Mouse (Mus musculus) layer of hippocampus, adult 9-11 months (tissue): ENCODE results near the gene Comt.
A peak's percentile ranks its signal among the peaks of the same experiment; 100 is the strongest.

ENCODE experiments used
- DNase-seq: peaks from one replicate; pipeline ENCODE4 v3.0.0; 2022

Gene Comt

DNA sequence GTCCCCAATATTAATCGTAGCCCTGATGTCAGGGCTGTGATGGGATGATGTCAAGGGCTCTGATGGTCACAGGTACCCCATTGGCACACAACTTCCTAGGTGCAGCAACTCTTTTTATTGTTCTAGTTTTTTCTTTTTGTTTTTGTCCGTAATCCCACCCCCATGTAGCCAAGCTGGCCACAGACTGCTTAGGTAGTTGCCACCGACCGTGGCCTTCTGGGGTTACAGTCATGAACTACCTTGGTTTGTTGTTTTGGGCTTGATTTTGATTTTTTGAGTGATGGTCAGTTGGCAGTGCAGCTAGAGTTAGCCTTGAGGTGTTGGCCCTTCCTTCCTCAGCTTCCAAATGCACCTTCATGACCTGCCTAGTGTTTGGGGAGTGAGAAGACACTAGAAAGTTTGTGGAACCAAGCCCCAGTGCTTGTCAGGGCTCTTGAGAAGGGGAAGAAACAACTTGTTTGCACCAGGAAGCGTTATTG lies at the start of gene Comt:
TSS of gene Comt (minus strand) at position 51 of the 479 bp plus-strand sequence.
- no peak for DNase-seq

GRCm38 (mm10) chr16:18474021-18474420 lies 47.4 kb upstream of the Comt start:
- DNase-seq: no peak

- DNase-seq: no peak
These were observed 46.3 kb upstream of the Comt start for GRCm38 (mm10) chr16:18472976-18473375.

GRCm38 (mm10) chr16:18472416-18472815 lies 45.8 kb upstream of the Comt start:
- DNase-seq: no peak

DNA sequence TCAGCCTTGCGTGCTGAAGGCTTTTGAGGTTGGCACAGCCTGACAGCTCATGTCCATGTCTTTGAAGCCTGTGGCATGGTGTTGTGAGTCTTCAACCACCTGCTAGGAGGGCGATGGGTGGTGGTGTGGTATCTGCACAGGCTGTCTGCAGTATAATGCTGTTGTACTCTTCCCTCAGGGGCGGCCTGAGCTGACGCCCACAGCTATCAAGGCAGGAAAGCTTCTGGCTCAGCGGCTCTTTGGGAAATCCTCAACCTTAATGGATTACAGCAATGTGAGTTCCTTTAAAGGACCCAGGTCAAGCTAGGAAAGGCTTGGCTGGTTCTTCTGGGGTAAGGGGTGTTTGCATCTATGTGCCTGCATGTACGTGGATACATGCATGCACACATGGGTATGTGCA lies 45.3 kb upstream of the Comt start:
- DNase-seq: no peak

DNA sequence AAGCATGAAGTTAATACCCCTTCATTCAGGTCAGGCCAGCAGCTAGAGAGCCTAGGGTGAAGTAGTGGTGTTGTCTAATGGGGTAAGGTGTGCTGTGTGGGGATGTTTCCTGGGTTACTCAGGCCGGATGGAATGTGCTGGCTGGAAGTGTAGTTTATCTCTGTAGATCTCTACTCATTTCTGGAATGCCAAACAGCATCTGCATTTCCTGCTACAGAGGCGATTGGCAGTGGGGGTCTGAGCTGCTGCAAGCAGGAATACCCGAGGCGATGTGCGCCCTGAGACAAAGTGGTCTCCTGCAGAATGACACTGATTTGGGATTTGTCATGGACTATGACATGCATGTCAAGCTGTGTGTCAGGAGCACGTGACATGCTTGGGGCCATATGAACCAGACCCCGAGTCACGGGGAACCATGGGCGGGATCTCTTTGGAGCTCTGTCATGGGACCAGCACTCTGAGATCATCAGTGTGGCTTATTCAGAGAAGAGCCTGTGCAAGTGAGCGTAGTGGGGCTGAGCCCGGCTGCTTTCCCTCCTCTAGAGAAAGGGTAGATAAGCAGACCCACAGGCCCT lies 44.8 kb upstream of the Comt start:
- no peak for DNase-seq

DNA sequence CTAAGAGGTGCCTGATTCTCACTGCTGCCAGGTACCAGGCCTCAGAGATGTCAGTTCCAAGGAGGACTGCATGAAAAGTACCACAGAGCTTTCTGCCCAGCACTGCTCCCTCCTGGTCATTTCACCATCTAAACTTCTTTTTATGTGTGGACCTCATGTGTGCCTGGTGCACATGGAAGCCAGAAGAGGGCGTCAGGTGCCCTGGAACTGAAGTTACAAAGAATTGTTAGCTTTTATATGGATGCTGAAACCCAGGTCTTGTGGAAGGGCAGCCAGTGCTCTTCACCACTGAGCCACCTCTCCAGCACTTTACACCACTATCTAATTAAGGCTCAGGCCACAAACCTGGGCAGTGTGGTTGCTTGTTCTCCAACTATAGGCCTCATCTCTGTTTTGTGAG lies 44.2 kb upstream of the Comt start:
- no peak for DNase-seq

- DNase-seq: no peak
These were observed 37.6 kb upstream of the Comt start for GRCm38 (mm10) chr16:18464271-18464670.

- DNase-seq: no peak
These were observed 35.9 kb upstream of the Comt start for GRCm38 (mm10) chr16:18462598-18462997.

DNA sequence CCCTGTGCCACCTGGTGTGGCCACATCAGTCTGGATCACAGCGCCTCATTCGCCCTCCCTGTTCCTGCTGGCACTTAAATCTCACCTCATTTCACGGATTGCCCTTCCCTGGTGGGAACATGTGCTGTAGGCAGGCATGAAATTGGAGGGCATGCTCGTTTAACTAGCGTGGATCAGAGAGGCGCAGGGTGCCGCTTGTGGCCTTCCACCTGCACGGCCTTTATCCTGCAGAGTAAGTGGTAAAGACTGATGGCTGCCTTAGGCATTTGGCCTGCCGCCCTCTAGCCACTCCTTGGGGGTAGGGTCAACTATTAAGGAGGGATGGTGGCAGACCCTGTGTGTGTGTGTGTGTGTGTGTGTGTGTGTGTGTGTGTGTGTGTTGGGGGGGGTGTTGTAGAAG lies 35.4 kb upstream of the Comt start:
- no peak for DNase-seq

DNA sequence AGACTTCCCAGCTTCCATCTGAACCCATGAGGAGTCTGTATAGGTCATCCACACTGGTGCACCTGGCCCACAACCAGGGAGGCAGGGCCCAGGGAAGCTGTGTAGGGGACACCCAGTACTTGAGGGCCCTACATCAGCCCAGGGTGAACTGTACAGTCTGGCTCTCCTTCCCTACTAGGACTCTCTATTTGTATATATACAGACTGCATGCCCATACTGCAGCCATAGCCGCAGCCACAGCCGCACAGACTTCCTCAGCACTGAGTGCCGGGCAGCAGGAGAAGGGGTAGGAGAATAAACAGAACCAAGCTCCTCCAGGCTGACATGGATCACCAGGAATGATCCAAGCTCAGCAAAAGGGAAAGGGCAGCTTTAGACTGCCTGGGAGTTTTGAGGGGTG lies 34.2 kb upstream of the Comt start:
- DNase-seq: no peak

DNA sequence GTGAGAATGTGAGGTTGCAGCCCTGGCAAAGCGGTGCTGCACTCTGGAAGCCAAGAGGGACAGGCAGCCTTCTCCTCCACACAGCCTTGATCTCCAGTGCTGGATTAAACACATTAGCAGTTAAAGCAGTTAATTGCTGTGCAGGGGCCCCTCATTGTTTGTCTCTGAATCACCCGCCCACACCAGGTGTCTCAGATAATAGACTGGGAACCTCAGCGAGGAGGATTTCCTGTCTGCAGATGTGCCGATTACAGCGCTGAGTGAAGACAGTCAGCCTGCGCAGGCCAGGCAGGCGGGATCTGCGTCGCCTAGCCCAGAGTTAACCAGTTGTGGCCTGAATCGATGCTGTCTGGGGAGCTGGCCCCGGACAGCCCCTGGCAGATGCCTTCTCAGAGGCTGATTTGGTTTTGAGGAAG lies 33.3 kb upstream of the Comt start:
- DNase-seq: no peak

GRCm38 (mm10) chr16:18459335-18459954 lies 32.8 kb upstream of the Comt start:
- no peak for DNase-seq

- DNase-seq: no peak
These were observed 32.0 kb upstream of the Comt start for GRCm38 (mm10) chr16:18458661-18459060.

DNA sequence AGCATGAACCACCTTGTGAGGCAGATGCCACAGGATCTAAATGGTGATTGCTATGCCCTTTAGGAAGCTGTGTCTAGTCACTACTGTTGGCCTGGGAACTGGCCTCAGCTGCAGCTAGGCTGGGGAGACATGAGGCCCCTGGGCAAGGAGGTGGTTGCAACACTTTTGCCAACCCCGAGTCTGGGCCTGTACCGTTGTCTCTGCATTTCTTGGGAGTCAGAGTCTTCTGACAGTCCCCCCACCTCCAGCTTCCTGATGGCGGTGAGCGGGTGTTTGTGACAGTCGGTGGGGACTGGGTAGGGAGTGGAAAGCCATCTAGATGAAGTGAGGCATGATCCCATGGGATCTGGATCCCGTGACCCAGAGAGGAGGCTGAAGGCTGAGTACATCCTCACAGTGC lies 28.8 kb upstream of the Comt start:
- no peak for DNase-seq

- no peak for DNase-seq
These were observed 27.2 kb upstream of the Comt start for GRCm38 (mm10) chr16:18453846-18454245.

DNA sequence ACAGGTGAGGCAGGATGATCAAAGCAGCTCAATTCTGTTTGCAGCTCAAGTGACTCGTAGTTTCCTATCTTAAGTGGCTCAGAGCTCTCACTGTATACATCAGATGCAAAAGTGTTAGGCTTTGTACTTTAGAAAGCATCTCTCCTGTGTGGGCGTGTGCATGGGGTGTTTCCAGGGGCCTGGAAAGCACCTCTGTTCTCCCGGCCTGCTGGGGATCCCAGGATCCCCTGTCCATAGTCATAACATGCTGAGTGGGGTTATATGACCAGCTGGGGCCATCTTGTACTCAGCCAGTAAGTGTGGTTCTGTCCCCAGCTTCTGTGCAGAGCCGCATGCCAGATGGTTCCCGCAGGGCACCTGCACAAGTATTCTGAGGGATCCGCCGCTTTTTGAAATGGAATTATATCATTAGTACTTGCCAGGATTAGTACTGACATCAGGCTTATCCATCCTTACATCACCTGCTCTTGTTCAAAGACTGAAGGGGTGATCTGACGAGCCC lies 25.8 kb upstream of the Comt start:
- DNase-seq: peak; percentile 62

- peak; percentile 85 for DNase-seq
These were observed 25.0 kb upstream of the Comt start for GRCm38 (mm10) chr16:18451486-18452181.

- no peak for DNase-seq
These were observed 22.4 kb upstream of the Comt start for GRCm38 (mm10) chr16:18449005-18449404.

DNA sequence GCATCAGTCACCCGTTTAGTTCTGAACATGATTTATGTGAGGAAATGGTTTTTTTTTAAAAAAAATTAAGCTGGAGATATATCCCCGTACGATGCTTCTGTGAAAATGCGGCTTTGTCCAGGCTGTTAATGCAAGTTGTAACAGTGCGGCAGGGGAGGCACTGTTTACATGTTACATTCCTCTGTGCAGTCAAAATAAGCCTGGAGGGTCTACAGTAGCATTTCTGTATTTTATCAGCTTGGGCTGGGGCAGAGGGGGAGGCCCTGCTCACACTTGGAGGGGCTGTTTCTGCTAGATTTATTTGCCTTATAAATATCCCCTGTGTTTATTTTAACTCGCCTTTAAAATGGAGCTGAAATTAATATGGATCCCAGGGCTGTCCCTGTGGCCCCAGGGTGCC lies 21.5 kb upstream of the Comt start:
- DNase-seq: no peak

DNA sequence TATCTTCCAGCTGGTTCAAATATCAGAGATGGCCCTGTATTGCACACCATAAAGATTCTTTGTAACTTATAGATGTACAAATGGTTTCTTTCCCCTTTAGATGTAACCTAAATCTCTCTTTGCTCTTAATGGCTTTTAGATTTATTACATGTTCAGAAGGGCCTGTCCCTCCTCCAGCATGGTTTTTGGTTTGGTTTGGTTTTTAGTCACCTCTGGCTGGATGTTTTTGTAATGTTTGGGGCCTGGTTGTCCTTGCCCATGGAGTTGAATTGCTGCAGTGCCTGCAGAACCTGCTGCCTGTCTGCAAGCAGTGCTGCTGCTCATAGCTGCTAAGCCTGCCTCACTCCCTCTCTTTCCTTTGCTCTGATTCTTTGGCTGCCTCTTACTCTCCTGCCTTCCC lies 20.6 kb upstream of the Comt start:
- no peak for DNase-seq

DNA sequence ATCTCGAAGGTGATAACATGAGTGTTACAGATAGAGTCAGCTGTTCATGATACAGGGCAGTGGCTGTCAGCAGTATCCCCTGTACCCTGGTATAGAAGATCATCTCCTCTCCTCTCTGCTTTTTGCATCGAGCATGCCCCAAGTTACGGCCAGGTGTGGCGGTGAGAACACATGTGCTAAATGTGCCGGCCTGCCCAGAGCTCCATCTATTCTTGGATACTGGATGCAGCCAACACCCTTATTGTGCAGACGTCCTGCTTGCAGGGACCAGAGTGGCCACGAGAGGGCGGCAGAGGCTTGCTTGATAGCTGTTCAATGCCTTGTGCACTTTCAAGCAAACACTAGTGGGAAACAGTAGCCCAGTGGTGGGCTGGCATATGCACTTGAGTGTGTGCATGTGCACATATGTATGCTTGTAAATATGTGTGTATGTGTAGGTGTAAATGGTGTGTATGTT lies 16.8 kb upstream of the Comt start:
- peak; percentile 94 for DNase-seq

DNA sequence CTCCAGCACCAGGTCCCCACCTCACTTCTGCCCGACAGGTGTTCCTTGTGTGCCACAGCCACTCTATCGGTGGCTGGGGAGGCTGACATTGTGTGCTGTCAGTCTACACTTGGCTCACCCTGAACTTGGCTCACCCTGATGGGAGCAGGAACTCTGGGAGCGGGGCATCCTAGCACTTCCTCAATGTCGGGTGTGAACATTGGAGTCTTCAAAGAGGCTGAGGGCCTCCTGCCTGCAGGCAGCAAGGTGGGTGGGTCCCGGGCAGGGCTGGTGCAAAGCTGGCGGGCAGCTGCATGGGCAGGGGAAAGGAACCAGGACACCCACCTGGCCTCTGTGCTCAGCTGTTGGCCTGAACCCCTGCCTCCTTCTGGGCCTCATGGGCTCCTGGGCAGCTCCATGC lies 9.5 kb upstream of the Comt start:
- DNase-seq: no peak

GRCm38 (mm10) chr16:18433341-18433920 lies 6.8 kb upstream of the Comt start:
- no peak for DNase-seq
